Mouse (Mus musculus) megakaryocyte, embryonic 14.5 days (primary cell): ENCODE results near the gene 4931422A03Rik. TPM values are rescaled to one million over a fixed set of nuclear protein-coding genes. Genes with fewer than 3 reads are reported as not detected.

ENCODE experiments used
- H3K27me3 ChIP-seq: replicated peaks from 2 replicates; pipeline ENCODE3; 2012; ENCODE audit warnings: inconsistent platforms
- H3K36me3 ChIP-seq: replicated peaks from 2 replicates; pipeline ENCODE3; 2012; ENCODE audit warnings: low read length, inconsistent platforms, mixed read lengths
- H3K4me1 ChIP-seq: 2 replicates; pipeline ENCODE4 v1.6.1; 2012; ENCODE audit warnings: inconsistent platforms
- H3K4me3 ChIP-seq: replicated peaks from 2 replicates; pipeline ENCODE3; 2012; ENCODE audit warnings: moderate library complexity, mild to moderate bottlenecking, inconsistent platforms
- H3K9me3 ChIP-seq: 2 replicates; pipeline ENCODE4 v1.6.1; 2012; ENCODE audit warnings: inconsistent platforms
- FLI1 ChIP-seq: IDR thresholded peaks from 2 replicates; pipeline ENCODE4 v1.6.1; 2012; ENCODE audit warnings: low read length, inconsistent platforms, mixed read lengths
- GATA1 ChIP-seq: IDR thresholded peaks from 3 replicates; pipeline ENCODE4 v1.6.1; 2012; ENCODE audit warnings: mixed read lengths, low read length, inconsistent platforms, borderline replicate concordance
- polyA plus RNA-seq: library from polyadenylated mRNA; stranded (reverse); fragments of >175 nt; gene quantifications from 2 replicates; pipeline ENCODE4 v1.2.3, GENCODE M21; 2012; ENCODE audit warnings: low replicate concordance; ENCODE audit not compliant: insufficient read depth

4931422A03Rik gene
- polyA plus RNA-seq, 1 experiment: not detected

DNA sequence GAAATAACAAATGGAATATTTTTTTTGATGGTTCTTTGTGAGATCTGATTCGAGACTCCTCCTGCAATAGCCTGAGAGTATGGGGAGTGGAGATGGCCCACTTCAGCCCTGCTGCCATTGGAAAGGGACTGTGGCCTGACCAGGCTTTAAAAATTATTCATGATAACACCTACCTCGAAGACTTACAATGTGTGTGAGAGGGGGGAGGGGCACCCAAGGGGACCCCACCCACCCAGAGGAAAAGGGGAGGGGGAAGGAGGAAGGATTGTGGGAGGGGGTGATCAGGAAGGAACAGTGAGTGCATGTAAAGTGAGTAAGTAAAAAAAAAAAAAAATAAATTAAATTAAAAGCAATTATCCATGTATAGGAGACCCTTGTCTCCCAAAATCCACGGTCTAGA is 69.5 kb downstream of the 4931422A03Rik start:
- H3K36me3 ChIP-seq: peaks cover 19% of the 10 kb centered on the region
- H3K9me3 ChIP-seq: no peaks in the 10 kb centered on the region
- TF ChIP-seq FLI1: no peak
- TF ChIP-seq GATA1: no peak
- peaks cover 99% of the 10 kb centered on the region for H3K4me1 ChIP-seq
- H3K27me3 ChIP-seq: no peaks in the 10 kb centered on the region
- H3K4me3 ChIP-seq: peak overlapping the region; percentile 90

- Histone ChIP-seq H3K36me3 (peaks cover 13% of the 10 kb centered on the region), H3K4me1 (peaks cover 100% of the 10 kb centered on the region)
Measured at GRCm38 (mm10) chr2:103957649-103958546, 70.3 kb downstream of the 4931422A03Rik start, which contains the start of gene Lmo2. TSS of gene Lmo2 (plus strand) at chr2:103957986.

DNA sequence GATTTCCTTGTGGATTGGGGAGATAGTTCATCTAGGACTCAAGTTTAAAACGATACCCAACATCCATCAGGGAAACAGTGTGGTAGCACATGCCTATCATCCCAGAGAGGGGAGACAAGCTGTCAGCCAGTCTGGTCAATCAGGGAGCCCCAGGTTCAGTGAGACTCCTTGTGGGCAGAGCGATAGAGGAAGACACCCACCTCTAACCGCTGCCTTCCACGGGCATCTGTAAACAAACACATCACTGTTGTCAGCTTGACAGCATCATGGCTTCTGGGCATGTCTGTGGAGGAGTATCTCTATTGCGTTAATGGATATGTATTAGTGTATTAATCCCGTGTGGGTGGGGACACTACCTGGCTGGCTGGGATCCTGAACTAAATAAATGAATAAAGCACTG is 71.3 kb downstream of the 4931422A03Rik start:
- Histone ChIP-seq H3K9me3 (no peaks in the 10 kb centered on the region), H3K27me3 (no peaks in the 10 kb centered on the region), H3K4me1 (peaks cover 100% of the 10 kb centered on the region), H3K36me3 (peaks cover 3% of the 10 kb centered on the region), H3K4me3 (peak overlapping the region; percentile 71)
- TF ChIP-seq GATA1 (no peak), FLI1 (no peak)

More at GRCm38 (mm10) chr2:103957649-103958546, 70.3 kb downstream of the 4931422A03Rik start, which contains the start of gene Lmo2:
- no peaks in the 10 kb centered on the region for H3K9me3 ChIP-seq
- no peaks in the 10 kb centered on the region for H3K27me3 ChIP-seq
- H3K4me3 ChIP-seq: peak within 1 kb of the TSS; percentile 90
- no peak for TF ChIP-seq FLI1
- TF ChIP-seq GATA1: no peak

DNA sequence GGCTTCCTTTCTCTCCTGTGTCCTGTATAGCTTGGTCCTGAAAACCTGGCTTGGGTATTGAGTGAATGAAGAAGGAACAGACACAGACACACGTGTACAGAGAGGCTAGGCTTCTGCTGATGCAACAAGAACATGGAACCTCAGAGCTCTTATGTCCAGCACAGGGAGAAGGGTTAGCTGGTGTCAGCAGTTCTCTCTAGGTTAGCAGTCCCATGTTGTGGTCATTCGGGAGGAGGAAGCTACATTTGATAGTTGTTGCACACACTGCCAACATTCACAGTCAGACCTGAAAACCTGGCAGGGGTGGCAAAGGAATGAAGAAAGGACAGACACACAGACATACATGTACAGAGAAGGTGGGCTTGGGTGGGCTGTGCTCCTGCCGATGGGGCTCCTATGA is 72.4 kb downstream of the 4931422A03Rik start:
- no peaks in the 10 kb centered on the region for H3K27me3 ChIP-seq
- H3K36me3 ChIP-seq: no peaks in the 10 kb centered on the region
- TF ChIP-seq GATA1: no peak
- no peak for TF ChIP-seq FLI1
- peak overlapping the region; percentile 46 for H3K4me3 ChIP-seq
- H3K9me3 ChIP-seq: no peaks in the 10 kb centered on the region
- peaks cover 98% of the 10 kb centered on the region for H3K4me1 ChIP-seq

DNA sequence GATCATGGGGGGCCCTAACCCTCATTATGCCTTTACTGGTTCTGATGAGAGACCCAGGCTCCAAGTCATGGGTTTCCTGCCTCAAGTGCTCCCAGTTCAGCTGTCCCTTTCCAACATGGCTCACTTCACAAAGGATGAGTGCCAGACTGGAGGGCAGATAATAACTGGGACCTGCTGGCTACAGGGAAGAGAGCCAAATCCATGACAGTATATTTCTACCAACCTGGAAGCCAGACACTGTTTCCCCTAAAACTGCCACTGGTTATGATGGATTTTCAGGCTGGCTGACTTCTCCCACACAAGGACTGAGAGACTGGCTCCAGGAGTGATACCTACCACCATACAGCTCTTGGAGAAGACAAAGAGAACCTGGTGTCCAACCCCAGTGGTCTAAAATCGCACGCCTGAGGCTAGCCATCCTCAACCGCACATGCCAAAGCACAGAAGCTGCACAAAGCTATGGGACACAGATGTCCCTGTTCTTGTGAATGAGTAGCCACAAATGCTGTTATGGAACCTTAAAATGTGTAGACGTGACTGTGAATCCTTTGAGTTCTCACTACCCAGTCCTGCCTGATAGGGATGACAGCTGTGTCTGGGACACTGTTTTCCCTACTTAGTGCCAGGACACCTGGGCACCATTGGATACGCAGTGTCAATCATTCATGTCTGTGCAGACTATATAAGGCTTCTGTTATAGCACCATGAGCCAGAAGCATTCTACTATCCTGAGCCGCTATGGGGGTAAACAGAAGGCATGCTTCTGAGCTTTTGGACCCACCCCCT is 74.9 kb downstream of the 4931422A03Rik start:
- H3K4me3 ChIP-seq: no peak overlapping the region
- H3K36me3 ChIP-seq: no peaks in the 10 kb centered on the region
- no peaks in the 10 kb centered on the region for H3K9me3 ChIP-seq
- no peaks in the 10 kb centered on the region for H3K27me3 ChIP-seq
- peaks cover 96% of the 10 kb centered on the region for H3K4me1 ChIP-seq
- TF ChIP-seq GATA1 (no peak), FLI1 (no peak)

DNA sequence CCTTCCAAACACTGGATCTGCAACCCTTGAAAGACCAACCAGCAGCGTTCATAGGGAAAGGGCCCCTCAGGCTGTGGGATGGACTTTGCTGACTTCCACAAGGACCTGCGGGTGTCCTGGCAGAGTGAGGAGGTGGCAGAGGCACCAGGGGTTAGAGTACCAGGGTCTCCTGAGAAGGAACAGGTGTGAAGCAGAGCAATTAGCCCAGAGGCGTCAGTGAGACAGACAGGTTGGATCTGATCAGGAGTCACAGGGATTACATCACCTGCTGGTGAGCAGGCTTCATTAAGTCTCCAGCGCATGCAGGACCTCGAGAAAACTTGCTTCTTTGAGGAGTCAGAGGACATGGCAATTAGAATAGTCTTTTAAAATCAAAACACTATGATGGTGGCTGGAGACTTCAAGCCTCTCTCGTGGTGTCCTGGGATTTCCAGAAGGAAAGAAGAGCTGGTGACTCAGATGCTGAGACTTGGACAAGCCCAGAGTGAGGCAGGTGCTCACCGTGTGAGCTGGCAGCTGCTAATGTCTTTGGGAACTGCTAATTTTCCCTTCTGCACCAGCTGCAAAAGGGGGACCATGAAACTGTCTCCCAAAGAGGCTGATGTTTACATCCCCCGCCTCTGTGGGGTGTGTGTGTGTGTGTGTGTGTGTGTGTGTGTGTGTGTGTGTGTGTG is 80.0 kb downstream of the 4931422A03Rik start:
- Histone ChIP-seq H3K4me3 (no peak overlapping the region), H3K27me3 (no peaks in the 10 kb centered on the region), H3K4me1 (peaks cover 95% of the 10 kb centered on the region), H3K9me3 (no peaks in the 10 kb centered on the region), H3K36me3 (no peaks in the 10 kb centered on the region)
- no peak for TF ChIP-seq GATA1
- no peak for TF ChIP-seq FLI1

- Histone ChIP-seq H3K36me3 (no peaks in the 10 kb centered on the region), H3K9me3 (no peaks in the 10 kb centered on the region), H3K4me3 (peak overlapping the region; percentile 40), H3K27me3 (no peaks in the 10 kb centered on the region), H3K4me1 (peaks cover 90% of the 10 kb centered on the region)
- TF ChIP-seq FLI1 (no peak), GATA1 (no peak)
Measured at GRCm38 (mm10) chr2:103946892-103947291, 81.3 kb downstream of the 4931422A03Rik start.

- Histone ChIP-seq H3K9me3 (no peaks in the 10 kb centered on the region), H3K27me3 (no peaks in the 10 kb centered on the region), H3K36me3 (no peaks in the 10 kb centered on the region), H3K4me3 (peak overlapping the region; percentile 92), H3K4me1 (peaks cover 92% of the 10 kb centered on the region)
- TF ChIP-seq FLI1 (0 out of 2 replicates have a peak, but pooled peaks have one; percentile 13), GATA1 (no peak)
Measured at GRCm38 (mm10) chr2:103945571-103946092, 82.5 kb downstream of the 4931422A03Rik start.

DNA sequence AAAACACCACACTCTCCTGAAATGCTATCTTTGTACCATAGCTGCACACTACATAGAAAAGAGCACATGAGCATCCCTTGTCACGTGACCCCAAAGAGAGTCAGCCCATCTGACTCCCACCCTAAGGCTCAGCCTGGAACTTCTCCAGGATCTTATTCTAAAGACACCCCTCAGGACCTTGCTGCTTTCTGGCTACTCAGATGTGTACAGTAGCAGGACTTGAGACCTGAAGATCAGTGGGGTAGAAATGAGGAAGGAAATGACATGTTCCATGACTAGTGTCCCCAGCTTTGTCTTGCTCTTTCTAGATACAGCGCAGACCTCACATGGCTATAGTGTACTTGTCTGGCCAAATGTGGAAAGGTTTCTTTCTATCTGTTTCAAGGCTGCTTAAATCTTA is 83.3 kb downstream of the 4931422A03Rik start:
- H3K27me3 ChIP-seq: no peaks in the 10 kb centered on the region
- no peak for TF ChIP-seq FLI1
- TF ChIP-seq GATA1: no peak
- peaks cover 94% of the 10 kb centered on the region for H3K4me1 ChIP-seq
- H3K4me3 ChIP-seq: peak overlapping the region; percentile 73
- H3K36me3 ChIP-seq: no peaks in the 10 kb centered on the region
- no peaks in the 10 kb centered on the region for H3K9me3 ChIP-seq
